Mouse (Mus musculus): ENCODE results near the gene Slc8a1. TPM values are rescaled to one million over a fixed set of nuclear protein-coding genes. Genes with fewer than 3 reads are reported as not detected.
A peak's percentile ranks its signal among the peaks of the same experiment; 100 is the strongest.

Gene Slc8a1
- polyA plus RNA-seq, 1 experiment from 2014 or later = 17.2 TPM

- 0% methylated on average over 2 of the region's 2 CpGs for WGBS
- Histone ChIP-seq H3K9ac (peak overlapping the region; percentile 98), H3K36me3 (replicated peaks) (no peaks in the 10 kb centered on the region), H3K4me1 (peaks cover 38% of the 10 kb centered on the region), H3K9me3 (no peaks in the 10 kb centered on the region), H3K27me3 (replicated peaks) (peaks cover 18% of the 10 kb centered on the region), H3K4me2 (peak overlapping the region; percentile 85), H3K4me3 (peak overlapping the region; percentile 89), H3K27ac (peak overlapping the region; percentile 99)
- ATAC-seq (replicated peaks) = no peak; the same call in 1 of the 2 replicates
Measured at GRCm38 (mm10) chr17:81668466-81668865, 69.7 kb downstream of the Slc8a1 start.

- Histone ChIP-seq H3K27ac (peak overlapping the region; percentile 99; the same call in 1 of the 2 replicates), H3K4me1 (peaks cover 38% of the 10 kb centered on the region), H3K4me3 (peak overlapping the region; percentile 89), H3K9me3 (no peaks in the 10 kb centered on the region), H3K27me3 (replicated peaks) (peaks cover 13% of the 10 kb centered on the region; the same call in 1 of the 2 replicates), H3K9ac (peak overlapping the region; percentile 98; the same call in 1 of the 2 replicates), H3K4me2 (peak overlapping the region; percentile 85), H3K36me3 (replicated peaks) (no peaks in the 10 kb centered on the region)
- 51% methylated on average over 2 of the region's 2 CpGs for WGBS
- ATAC-seq (replicated peaks) = no peak
Measured at GRCm38 (mm10) chr17:81667935-81668334, 70.2 kb downstream of the Slc8a1 start.

GRCm38 (mm10) chr17:81666551-81666950, 71.6 kb downstream of the Slc8a1 start:
- Histone ChIP-seq H3K36me3 (replicated peaks) (no peaks in the 10 kb centered on the region), H3K4me3 (no peak overlapping the region), H3K4me1 (peaks cover 35% of the 10 kb centered on the region), H3K27me3 (replicated peaks) (0 out of 2 replicates have a peak, but pooled peaks cover 4% of the 10 kb centered on the region), H3K27ac (no peak overlapping the region), H3K9ac (no peak overlapping the region), H3K9me3 (no peaks in the 10 kb centered on the region), H3K4me2 (peak overlapping the region; percentile 85; the same call in 1 of the 2 replicates)
- WGBS = 42% methylated on average over 2 of the region's 2 CpGs
- ATAC-seq (replicated peaks) = no peak

GRCm38 (mm10) chr17:81664916-81665315, 73.3 kb downstream of the Slc8a1 start:
- H3K4me3 ChIP-seq = no peak overlapping the region
- H3K27ac ChIP-seq = no peak overlapping the region
- H3K4me2 ChIP-seq = no peak overlapping the region
- H3K9me3 ChIP-seq = no peaks in the 10 kb centered on the region
- no peak for ATAC-seq (replicated peaks)
- H3K36me3 ChIP-seq (replicated peaks) = no peaks in the 10 kb centered on the region
- no peak overlapping the region for H3K9ac ChIP-seq
- WGBS = 89% methylated on average over 4 of the region's 4 CpGs
- peaks cover 24% of the 10 kb centered on the region for H3K4me1 ChIP-seq
- H3K27me3 ChIP-seq (replicated peaks) = no peaks in the 10 kb centered on the region

- WGBS = 85% methylated on average over 1 of the region's 1 CpGs
- no peaks in the 10 kb centered on the region for H3K27me3 ChIP-seq (replicated peaks)
- H3K9ac ChIP-seq = no peak overlapping the region
- no peak overlapping the region for H3K4me2 ChIP-seq
- no peak overlapping the region for H3K4me3 ChIP-seq
- no peaks in the 10 kb centered on the region for H3K9me3 ChIP-seq
- no peaks in the 10 kb centered on the region; the same call in 1 of the 2 replicates for H3K4me1 ChIP-seq
- H3K36me3 ChIP-seq (replicated peaks) = no peaks in the 10 kb centered on the region
- ATAC-seq (replicated peaks) = no peak
- no peak overlapping the region for H3K27ac ChIP-seq
Measured at GRCm38 (mm10) chr17:81657828-81658227, 80.3 kb downstream of the Slc8a1 start.

GRCm38 (mm10) chr17:81654548-81654947, 83.6 kb downstream of the Slc8a1 start:
- no peaks in the 10 kb centered on the region; the same call in 1 of the 2 replicates for H3K4me1 ChIP-seq
- no peaks in the 10 kb centered on the region for H3K9me3 ChIP-seq
- no peaks in the 10 kb centered on the region for H3K27me3 ChIP-seq (replicated peaks)
- ATAC-seq (replicated peaks) = no peak
- H3K27ac ChIP-seq = no peak overlapping the region
- H3K4me2 ChIP-seq = no peak overlapping the region
- H3K36me3 ChIP-seq (replicated peaks) = no peaks in the 10 kb centered on the region
- WGBS = 86% methylated on average over 2 of the region's 2 CpGs
- no peak overlapping the region for H3K4me3 ChIP-seq
- no peak overlapping the region for H3K9ac ChIP-seq

- H3K4me3 ChIP-seq = no peak overlapping the region
- H3K36me3 ChIP-seq (replicated peaks) = peaks cover 11% of the 10 kb centered on the region; the same call in 1 of the 2 replicates
- ATAC-seq (replicated peaks) = no peak; the same call in 1 of the 2 replicates
- H3K4me1 ChIP-seq = no peaks in the 10 kb centered on the region; the same call in 1 of the 2 replicates
- H3K4me2 ChIP-seq = no peak overlapping the region
- WGBS = 78% methylated on average over 1 of the region's 1 CpGs
- no peaks in the 10 kb centered on the region for H3K9me3 ChIP-seq
- no peaks in the 10 kb centered on the region for H3K27me3 ChIP-seq (replicated peaks)
- no peak overlapping the region for H3K9ac ChIP-seq
- H3K27ac ChIP-seq = no peak overlapping the region
Measured at GRCm38 (mm10) chr17:81652958-81653357, 85.2 kb downstream of the Slc8a1 start.

GRCm38 (mm10) chr17:81636822-81637221, 101.4 kb downstream of the Slc8a1 start:
- Histone ChIP-seq H3K4me1 (no peaks in the 10 kb centered on the region), H3K27ac (no peak overlapping the region), H3K36me3 (replicated peaks) (no peaks in the 10 kb centered on the region), H3K9ac (no peak overlapping the region), H3K9me3 (no peaks in the 10 kb centered on the region), H3K4me2 (no peak overlapping the region), H3K27me3 (replicated peaks) (no peaks in the 10 kb centered on the region), H3K4me3 (no peak overlapping the region)
- WGBS = 86% methylated on average over 2 of the region's 2 CpGs
- ATAC-seq (replicated peaks) = no peak

GRCm38 (mm10) chr17:81630471-81630870, 107.7 kb downstream of the Slc8a1 start:
- no peak for ATAC-seq (replicated peaks)
- WGBS = 82% methylated on average over 2 of the region's 2 CpGs
- Histone ChIP-seq H3K36me3 (replicated peaks) (no peaks in the 10 kb centered on the region), H3K4me1 (no peaks in the 10 kb centered on the region), H3K27ac (no peak overlapping the region), H3K9me3 (no peaks in the 10 kb centered on the region), H3K4me3 (no peak overlapping the region), H3K27me3 (replicated peaks) (no peaks in the 10 kb centered on the region), H3K4me2 (no peak overlapping the region), H3K9ac (no peak overlapping the region)

- H3K4me3 ChIP-seq = no peak overlapping the region
- H3K4me1 ChIP-seq = peaks cover 3% of the 10 kb centered on the region; the same call in 1 of the 2 replicates
- H3K36me3 ChIP-seq (replicated peaks) = no peaks in the 10 kb centered on the region
- 68% methylated on average over 2 of the region's 2 CpGs for WGBS
- no peak overlapping the region for H3K4me2 ChIP-seq
- no peak overlapping the region for H3K27ac ChIP-seq
- no peaks in the 10 kb centered on the region for H3K27me3 ChIP-seq (replicated peaks)
- H3K9ac ChIP-seq = no peak overlapping the region
- H3K9me3 ChIP-seq = no peaks in the 10 kb centered on the region
- no peak for ATAC-seq (replicated peaks)
Measured at GRCm38 (mm10) chr17:81621188-81621644, 117.0 kb downstream of the Slc8a1 start.

GRCm38 (mm10) chr17:81618461-81618860, 119.7 kb downstream of the Slc8a1 start:
- H3K9me3 ChIP-seq = no peaks in the 10 kb centered on the region
- H3K4me2 ChIP-seq = no peak overlapping the region
- 84% methylated on average over 5 of the region's 5 CpGs for WGBS
- no peak overlapping the region for H3K4me3 ChIP-seq
- no peaks in the 10 kb centered on the region for H3K36me3 ChIP-seq (replicated peaks)
- H3K9ac ChIP-seq = no peak overlapping the region
- H3K27me3 ChIP-seq (replicated peaks) = no peaks in the 10 kb centered on the region
- H3K4me1 ChIP-seq = peaks cover 3% of the 10 kb centered on the region; the same call in 1 of the 2 replicates
- no peak overlapping the region for H3K27ac ChIP-seq
- no peak for ATAC-seq (replicated peaks)

- ATAC-seq (replicated peaks) = no peak
- Histone ChIP-seq H3K4me1 (peaks cover 3% of the 10 kb centered on the region; the same call in 1 of the 2 replicates), H3K9me3 (no peaks in the 10 kb centered on the region), H3K27me3 (replicated peaks) (no peaks in the 10 kb centered on the region), H3K9ac (no peak overlapping the region), H3K36me3 (replicated peaks) (no peaks in the 10 kb centered on the region), H3K27ac (no peak overlapping the region), H3K4me3 (no peak overlapping the region), H3K4me2 (no peak overlapping the region)
- 83% methylated on average over 4 of the region's 4 CpGs for WGBS
Measured at GRCm38 (mm10) chr17:81616326-81616725, 121.9 kb downstream of the Slc8a1 start.

GRCm38 (mm10) chr17:81615391-81615790, 122.8 kb downstream of the Slc8a1 start:
- no peaks in the 10 kb centered on the region for H3K9me3 ChIP-seq
- no peaks in the 10 kb centered on the region for H3K27me3 ChIP-seq (replicated peaks)
- H3K4me3 ChIP-seq = no peak overlapping the region
- no peak overlapping the region for H3K27ac ChIP-seq
- H3K36me3 ChIP-seq (replicated peaks) = no peaks in the 10 kb centered on the region
- H3K4me1 ChIP-seq = no peaks in the 10 kb centered on the region
- WGBS = 76% methylated on average over 8 of the region's 8 CpGs
- ATAC-seq (replicated peaks) = no peak
- H3K4me2 ChIP-seq = no peak overlapping the region
- no peak overlapping the region for H3K9ac ChIP-seq

Measured in midbrain, embryonic 15.5 days (tissue).